Mouse (Mus musculus) brown adipose tissue, adult 24 weeks (tissue): ENCODE results near the gene Zfhx2. TPM values are rescaled to one million over a fixed set of nuclear protein-coding genes. Genes with fewer than 3 reads are reported as not detected.

Experiments used
- H3K27ac ChIP-seq: fragments of 200-500 bp; replicated peaks from 2 replicates; pipeline ENCODE4 v1.5.1; 2012; ENCODE audit warnings: low read depth, mild to moderate bottlenecking, low read length
- H3K4me1 ChIP-seq: fragments of 200-500 bp; 2 replicates; pipeline ENCODE4 v1.6.1; 2012; ENCODE audit warnings: low read length, mixed read lengths; ENCODE audit not compliant: control insufficient read depth, insufficient read depth, insufficient read length
- H3K4me3 ChIP-seq: fragments of 200-500 bp; 2 replicates; pipeline ENCODE4 v1.5.1; 2012; ENCODE audit warnings: low read depth, mild to moderate bottlenecking, low read length, moderate library complexity; ENCODE audit not compliant: insufficient read depth
- polyA plus RNA-seq: library from polyadenylated mRNA; stranded (reverse); fragments of >200 nt; gene quantifications from 2 replicates; pipeline ENCODE4 v1.2.4, GENCODE M21; 2012; ENCODE audit not compliant: missing spikeins, insufficient read depth, insufficient read length

The Zfhx2 gene
- polyA plus RNA-seq, 1 experiment = 2.5 TPM

- H3K4me1 ChIP-seq = peaks cover 20% of the 10 kb centered on the region
Measured at GRCm38 (mm10) chr14:55095263-55095662, 3.1 kb upstream of the Zfhx2 start.

GRCm38 (mm10) chr14:55094704-55095231 lies 2.6 kb upstream of the Zfhx2 start, which contains the start of gene Thtpa:
Gene Thtpa, plus strand, starts transcription at chr14:55094784.
- H3K4me1 ChIP-seq = peaks cover 20% of the 10 kb centered on the region
- peak within 1 kb of the TSS; percentile 91 for H3K4me3 ChIP-seq
- H3K27ac ChIP-seq = peak within 1 kb of the TSS; percentile 78

More at GRCm38 (mm10) chr14:55095263-55095662, 3.1 kb upstream of the Zfhx2 start:
- peak overlapping the region; percentile 91 for H3K4me3 ChIP-seq
- H3K27ac ChIP-seq = peak overlapping the region; percentile 78

GRCm38 (mm10) chr14:55093927-55094326 lies 1.8 kb upstream of the Zfhx2 start:
- Histone ChIP-seq H3K4me1 (peaks cover 23% of the 10 kb centered on the region), H3K27ac (no peak overlapping the region), H3K4me3 (no peak overlapping the region)

- peaks cover 23% of the 10 kb centered on the region for H3K4me1 ChIP-seq
Measured at GRCm38 (mm10) chr14:55091209-55091865, 787 bp downstream of the Zfhx2 start.

GRCm38 (mm10) chr14:55089199-55089947 lies 2.8 kb downstream of the Zfhx2 start:
- H3K4me1 ChIP-seq = peaks cover 19% of the 10 kb centered on the region
- H3K4me3 ChIP-seq = no peak overlapping the region
- no peak overlapping the region for H3K27ac ChIP-seq

More at GRCm38 (mm10) chr14:55091209-55091865, 787 bp downstream of the Zfhx2 start:
- no peak overlapping the region for H3K27ac ChIP-seq
- H3K4me3 ChIP-seq = peak overlapping the region; percentile 92

- Histone ChIP-seq H3K4me1 (peaks cover 15% of the 10 kb centered on the region), H3K4me3 (no peak overlapping the region), H3K27ac (0 out of 2 replicates have a peak overlapping the region, but pooled peaks have one; percentile 17)
Measured at GRCm38 (mm10) chr14:55086009-55086514, 6.1 kb downstream of the Zfhx2 start.

- no peak overlapping the region for H3K4me3 ChIP-seq
- 0 out of 2 replicates have a peak overlapping the region, but pooled peaks have one; percentile 17 for H3K27ac ChIP-seq
- H3K4me1 ChIP-seq = peaks cover 15% of the 10 kb centered on the region
Measured at GRCm38 (mm10) chr14:55085324-55086008, 6.7 kb downstream of the Zfhx2 start.

GRCm38 (mm10) chr14:55083481-55083880 lies 8.6 kb downstream of the Zfhx2 start:
- no peak overlapping the region for H3K27ac ChIP-seq
- peaks cover 10% of the 10 kb centered on the region for H3K4me1 ChIP-seq
- H3K4me3 ChIP-seq = no peak overlapping the region

- no peak overlapping the region for H3K4me3 ChIP-seq
- no peak overlapping the region for H3K27ac ChIP-seq
- peaks cover under 1% of the 10 kb centered on the region; the same call in 1 of the 2 replicates for H3K4me1 ChIP-seq
Measured at GRCm38 (mm10) chr14:55081105-55081504, 11.0 kb downstream of the Zfhx2 start.

GRCm38 (mm10) chr14:55079214-55079970 lies 12.7 kb downstream of the Zfhx2 start:
- no peaks in the 10 kb centered on the region for H3K4me1 ChIP-seq
- no peak overlapping the region for H3K4me3 ChIP-seq
- no peak overlapping the region for H3K27ac ChIP-seq

GRCm38 (mm10) chr14:55078366-55078989 lies 13.6 kb downstream of the Zfhx2 start:
- Histone ChIP-seq H3K4me1 (no peaks in the 10 kb centered on the region), H3K4me3 (peak overlapping the region; percentile 22), H3K27ac (no peak overlapping the region)

- H3K4me1 ChIP-seq = no peaks in the 10 kb centered on the region
- H3K27ac ChIP-seq = no peak overlapping the region
- no peak overlapping the region for H3K4me3 ChIP-seq
Measured at GRCm38 (mm10) chr14:55077481-55078365, 14.4 kb downstream of the Zfhx2 start.

GRCm38 (mm10) chr14:55076956-55077355 lies 15.2 kb downstream of the Zfhx2 start:
- Histone ChIP-seq H3K27ac (no peak overlapping the region), H3K4me1 (no peaks in the 10 kb centered on the region), H3K4me3 (no peak overlapping the region)
